Mouse (Mus musculus) frontal cortex, postnatal 25 days (tissue): ENCODE measurements around the gene Smim27.

Experiments
- DNase-seq, 2 experiments: peaks; one replicate each; pipeline ENCODE4 v3.0.0; 2022; ENCODE audit warnings: low spot score in 2 of 2

Gene Smim27

GRCm38 (mm10) chr4:40269430-40270032 lies at the start of gene Smim27, which contains the start of gene Topors:
Gene Smim27, plus strand, starts transcription at chr4:40269579.
Gene Topors, minus strand, starts transcription at chr4:40269850.
- DNase-seq = peak; percentile 88 to 90

- DNase-seq = no peak
These were observed 48.9 kb upstream of the Smim27 start for GRCm38 (mm10) chr4:40220437-40220836.

DNA sequence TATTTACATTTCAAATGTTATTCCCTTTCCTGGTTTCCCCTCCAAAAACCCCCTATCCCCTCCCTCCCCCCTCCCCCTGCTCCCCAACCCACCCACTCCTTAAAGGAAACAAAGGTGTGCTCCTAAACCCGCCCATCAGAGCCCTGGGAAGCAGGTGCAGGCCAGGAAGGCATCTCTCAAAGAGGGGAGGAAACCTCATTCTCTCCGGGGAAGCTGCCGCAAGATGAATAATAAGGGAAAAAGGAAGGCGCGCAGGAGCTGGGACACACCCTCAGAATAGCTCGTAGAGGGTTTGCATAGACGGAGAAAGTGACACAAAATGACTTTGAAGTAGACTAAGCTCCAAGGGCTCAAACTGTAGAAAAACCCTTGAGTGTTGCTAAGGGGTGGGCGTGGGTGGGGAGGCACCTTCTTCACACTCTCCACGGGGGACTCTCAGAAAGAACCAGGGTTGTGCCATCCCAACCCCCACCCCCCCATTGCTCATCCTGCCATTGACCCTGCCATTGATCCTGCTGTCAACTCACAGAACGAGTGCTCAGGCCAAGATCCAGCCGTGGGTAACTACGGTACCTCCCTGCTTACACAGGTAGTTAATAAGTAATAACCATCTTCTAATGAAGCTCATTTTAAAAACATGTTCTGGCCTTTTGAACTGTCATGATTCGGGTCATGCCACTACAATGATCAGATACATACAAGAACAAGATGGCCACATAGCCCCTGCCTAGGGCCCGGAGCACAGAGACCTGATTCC lies 48.2 kb upstream of the Smim27 start:
- no peak for DNase-seq

GRCm38 (mm10) chr4:40221876-40222585 lies 47.3 kb upstream of the Smim27 start:
- no peak for DNase-seq

GRCm38 (mm10) chr4:40226095-40226494 lies 43.3 kb upstream of the Smim27 start:
- DNase-seq = no peak

DNA sequence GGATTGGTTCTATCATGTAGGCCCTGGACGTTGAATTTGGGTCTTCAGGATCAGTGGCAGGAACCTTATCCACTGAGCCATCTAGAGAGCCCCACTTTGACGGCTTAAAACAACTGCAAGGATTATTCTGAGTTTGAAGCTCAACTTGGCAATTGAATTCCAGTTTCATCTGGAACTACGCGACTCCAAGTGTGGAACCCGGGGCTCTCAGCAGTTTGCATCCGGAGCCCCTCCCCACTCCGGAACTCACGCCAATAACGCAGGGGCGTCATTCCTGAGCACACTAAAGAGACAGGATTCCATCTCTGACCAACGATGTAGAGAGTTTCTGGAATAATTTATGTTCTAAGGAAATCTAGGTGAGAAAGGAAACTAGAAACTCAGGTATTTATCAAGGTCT lies 42.2 kb upstream of the Smim27 start:
- DNase-seq = no peak

GRCm38 (mm10) chr4:40227886-40228285 lies 41.5 kb upstream of the Smim27 start:
- DNase-seq = no peak

DNA sequence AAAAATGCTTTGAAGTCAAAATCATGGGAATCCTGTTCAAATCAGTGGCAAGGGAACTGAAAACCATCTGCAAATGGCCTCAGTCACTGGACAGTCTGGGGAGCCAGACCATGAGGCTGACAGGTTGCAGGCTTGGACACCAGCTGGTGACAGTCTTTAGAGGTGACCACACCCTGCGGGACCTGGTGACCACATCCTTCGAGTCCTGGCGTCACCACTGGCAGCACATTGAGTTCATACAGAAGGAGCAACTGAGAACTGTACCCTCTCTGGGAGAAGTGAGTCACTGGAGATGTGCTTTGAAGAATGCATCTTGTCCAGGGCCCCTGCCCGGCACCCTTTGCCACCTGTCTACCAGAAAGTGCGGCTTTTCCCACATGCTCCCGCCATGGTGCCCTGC lies 39.7 kb upstream of the Smim27 start:
- no peak for DNase-seq

- no peak for DNase-seq
These were observed 36.2 kb upstream of the Smim27 start for GRCm38 (mm10) chr4:40233062-40233664.

- DNase-seq = no peak
These were observed 35.1 kb upstream of the Smim27 start for GRCm38 (mm10) chr4:40234256-40234655.

- no peak for DNase-seq
These were observed 32.5 kb upstream of the Smim27 start for GRCm38 (mm10) chr4:40236829-40237228.

DNA sequence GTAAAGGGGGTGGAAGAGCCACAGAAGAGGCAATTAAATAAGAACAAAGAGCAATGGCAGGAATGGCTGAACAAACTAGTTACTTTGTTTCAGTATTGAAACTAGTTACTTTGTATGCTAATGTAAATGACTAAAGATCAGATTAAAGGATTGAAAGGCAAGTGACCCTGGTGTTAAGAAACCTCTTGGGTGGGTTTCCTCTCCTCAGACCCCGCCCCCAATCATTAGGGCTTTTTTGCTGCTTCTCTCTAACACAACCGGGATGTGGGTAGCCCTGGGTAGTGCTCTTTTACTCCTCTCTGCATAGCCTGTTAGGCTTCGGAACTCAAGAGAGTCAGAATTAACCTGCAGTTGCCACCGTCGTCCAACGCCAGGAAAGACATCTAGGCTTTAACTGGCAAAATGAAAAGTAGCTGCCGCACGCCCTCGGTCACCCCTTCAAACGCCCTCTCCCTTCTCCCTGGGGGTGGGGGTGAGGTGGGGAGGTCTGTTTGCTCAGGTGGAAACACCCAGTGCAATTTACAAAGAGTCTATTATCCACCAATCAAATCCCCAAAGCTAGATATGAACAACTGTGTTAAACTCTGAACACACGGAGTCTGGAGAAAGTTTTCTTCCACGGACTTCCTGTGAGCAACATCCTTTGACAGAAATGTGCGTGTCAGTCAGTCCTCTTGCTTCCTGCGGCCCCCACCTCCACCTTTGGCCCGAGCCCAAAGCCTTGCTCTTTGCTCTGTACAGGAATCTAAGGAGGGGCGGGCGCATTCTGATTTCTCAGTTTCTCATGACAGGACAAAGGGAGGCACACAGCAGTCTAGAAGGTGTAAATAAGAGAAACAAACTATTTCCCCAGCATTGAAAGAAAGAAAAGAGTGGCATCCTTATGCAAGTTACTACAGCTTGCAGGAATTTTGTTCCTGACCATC lies 30.6 kb upstream of the Smim27 start:
- DNase-seq = no peak

- no peak for DNase-seq
These were observed 29.7 kb upstream of the Smim27 start, which contains the start of gene Ddx58 for GRCm38 (mm10) chr4:40239409-40240271. Gene Ddx58, minus strand, starts transcription at chr4:40239828.

DNA sequence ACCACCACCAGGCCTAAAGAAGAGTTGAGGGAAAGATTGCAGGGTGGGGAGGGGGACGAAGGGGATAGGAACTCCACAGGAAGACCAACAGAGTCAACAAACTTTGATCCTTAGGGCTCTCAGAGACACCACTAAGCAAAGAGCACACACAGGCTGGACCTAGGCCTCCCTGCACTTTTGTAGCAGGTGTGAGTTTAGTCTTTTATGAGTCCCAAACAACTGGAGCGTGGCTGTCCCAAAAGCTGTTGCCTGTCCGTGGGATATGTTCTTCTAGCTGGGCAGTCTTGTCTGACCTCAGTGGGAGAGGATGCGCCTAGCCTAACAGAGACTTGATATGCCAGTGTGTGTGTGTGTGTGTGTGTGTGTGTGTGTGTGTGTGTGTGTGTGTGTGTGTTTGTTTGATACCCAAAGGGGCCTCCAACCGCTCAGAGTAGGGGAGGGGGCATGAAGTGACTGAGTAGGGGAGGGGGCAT lies 29.1 kb upstream of the Smim27 start:
- DNase-seq = no peak

DNA sequence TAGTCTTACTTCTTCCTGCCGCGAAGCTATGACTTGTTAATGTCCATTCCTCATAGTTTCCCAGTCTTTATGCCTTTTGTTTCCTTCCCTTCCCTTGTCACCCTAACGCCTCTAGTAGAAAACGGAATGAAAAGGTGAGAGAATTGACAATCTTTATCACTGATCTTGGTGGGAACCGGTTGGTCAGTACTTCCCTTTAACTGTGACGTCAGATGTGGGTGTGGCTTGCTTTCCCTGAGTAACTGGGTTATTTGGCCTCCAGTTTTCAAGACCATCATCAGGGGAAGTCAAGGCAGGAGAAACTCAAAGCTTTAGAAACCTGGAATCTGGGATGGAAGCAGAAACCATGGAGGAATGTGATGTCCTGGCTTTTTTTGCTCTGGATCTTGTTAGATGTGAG lies 27.5 kb upstream of the Smim27 start:
- no peak for DNase-seq

DNA sequence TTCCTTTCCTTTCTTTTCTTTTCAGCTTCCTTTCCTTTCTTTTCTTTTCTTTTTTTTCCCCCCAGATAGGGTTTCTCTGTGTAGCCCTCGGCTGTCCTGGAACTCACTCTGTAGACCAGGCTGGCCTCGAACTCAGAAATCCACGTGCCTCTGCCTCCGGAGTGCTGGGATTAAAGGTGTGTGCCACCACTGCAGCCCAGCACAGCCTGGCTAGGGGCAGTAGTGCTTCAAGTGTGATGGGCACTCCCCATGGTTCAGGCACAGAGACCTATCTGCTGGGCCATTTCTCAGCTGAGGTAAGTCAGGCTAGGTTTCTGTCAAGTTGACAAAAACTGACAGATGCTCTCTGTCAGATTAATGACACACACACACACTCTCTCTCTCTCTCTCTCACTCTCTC lies 26.4 kb upstream of the Smim27 start:
- no peak for DNase-seq

DNA sequence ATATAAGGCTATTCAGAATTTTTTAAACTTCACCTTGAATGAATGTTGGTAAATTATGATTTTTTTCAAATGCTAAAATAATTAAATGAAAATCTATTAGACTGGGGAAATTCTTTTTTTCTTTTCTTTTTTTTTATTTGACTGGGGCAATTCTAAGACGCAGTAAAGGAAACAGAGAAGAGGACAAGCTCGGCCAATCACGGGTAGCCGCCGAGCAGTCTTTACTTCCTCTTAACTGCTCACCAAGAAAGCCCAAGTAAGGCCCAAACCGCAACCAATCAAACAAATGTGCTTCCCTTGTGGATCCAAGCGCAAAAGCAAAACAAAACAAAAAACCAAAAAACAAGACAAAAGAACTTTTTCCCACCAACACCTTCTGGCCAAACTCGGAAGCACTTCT lies 25.3 kb upstream of the Smim27 start:
- no peak for DNase-seq

DNA sequence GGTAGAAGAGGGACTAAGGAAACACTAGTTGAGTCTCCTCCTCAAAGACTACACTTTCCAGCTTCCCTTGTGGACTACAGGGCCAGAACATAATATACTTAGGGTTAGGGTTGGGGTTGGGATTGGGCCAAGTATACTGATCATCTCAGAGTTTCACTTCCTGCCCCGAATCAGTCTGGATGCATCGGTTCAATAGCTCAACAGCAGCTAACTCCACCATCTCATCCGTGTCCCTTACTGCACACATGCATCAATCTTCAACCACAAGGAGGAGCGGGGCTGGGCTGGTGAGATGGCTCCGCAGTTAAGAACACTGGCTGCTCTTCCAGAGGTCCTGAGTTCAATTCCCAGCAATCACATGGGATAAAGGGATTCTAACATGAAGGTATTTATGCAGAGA lies 18.4 kb upstream of the Smim27 start:
- no peak for DNase-seq

GRCm38 (mm10) chr4:40253766-40254165 lies 15.6 kb upstream of the Smim27 start:
- no peak for DNase-seq
